Mouse (Mus musculus): ENCODE results near the gene Tenm2.

DNA sequence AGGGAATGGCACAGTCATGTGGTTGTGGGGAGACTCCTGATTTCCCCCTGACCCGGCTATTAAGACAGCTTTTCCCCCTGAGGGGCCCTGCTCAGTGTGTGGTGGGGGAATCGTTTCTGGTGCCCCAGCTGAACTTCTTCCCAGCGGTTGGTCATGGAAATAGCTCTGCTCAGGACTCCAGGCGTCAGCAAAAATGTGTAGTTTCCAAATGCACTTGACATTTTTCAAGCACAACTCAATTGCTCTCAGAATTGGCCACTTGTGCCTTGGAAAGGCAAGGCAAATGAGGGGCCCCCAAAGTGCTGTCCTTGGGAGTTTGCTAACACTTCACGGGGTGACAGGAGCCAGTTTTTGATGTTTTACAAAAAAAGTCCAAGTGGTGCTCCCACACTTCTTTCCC, 959.7 kb downstream of the Tenm2 start:
- TF ChIP-seq GATA1 (IDR thresholded peaks at IDR 0.05; ENCODE audit: borderline replicate concordance, low read length) = no peak
- TF ChIP-seq FLI1 (IDR thresholded peaks at IDR 0.05; ENCODE audit: low read length) = no peak
